Mouse (Mus musculus): Measurements from ENCODE around the gene Mrtfa. TPM values are rescaled to one million over a fixed set of nuclear protein-coding genes. Genes with fewer than 3 reads are reported as not detected.

The Mrtfa gene
- total and polyA plus RNA-seq, 2 experiments from 2014 or later = 22.6 to 32.1 TPM

GRCm38 (mm10) chr15:81087529-81087928 lies 103.0 kb downstream of the Mrtfa start:
- no peaks in the 10 kb centered on the region for H3K27me3 ChIP-seq (ENCODE audit: insufficient read depth, low read length)
- H3K9ac ChIP-seq (replicated peaks; ENCODE audit: low read length) = no peak overlapping the region
- H3K4me3 ChIP-seq (ENCODE audit: low read length) = no peak overlapping the region
- H3K36me3 ChIP-seq (ENCODE audit: insufficient read depth, low read length) = no peaks in the 10 kb centered on the region
- no peaks in the 10 kb centered on the region for H3K9me3 ChIP-seq (ENCODE audit: low read length)
- H3K4me1 ChIP-seq (ENCODE audit: insufficient read depth, low read length) = peaks cover 5% of the 10 kb centered on the region; the same call in 1 of the 2 replicates
- no peak overlapping the region for H3K4me2 ChIP-seq (ENCODE audit: low read depth, low read length)
- no peak for TF ChIP-seq CTCF (IDR thresholded peaks at IDR 0.05; ENCODE audit: low read depth)
- 40% methylated on average over 7 of the region's 7 CpGs for WGBS
- DNase-seq (ENCODE audit: low spot score) (peak; percentile 15), ATAC-seq (no peak)
- peak overlapping the region; percentile 42; the same call in 1 of the 2 replicates for H3K27ac ChIP-seq

GRCm38 (mm10) chr15:81086644-81087480 lies 103.7 kb downstream of the Mrtfa start:
- Histone ChIP-seq H3K9ac (replicated peaks; ENCODE audit: low read length) (no peak overlapping the region), H3K4me3 (ENCODE audit: low read length) (no peak overlapping the region), H3K9me3 (ENCODE audit: low read length) (no peaks in the 10 kb centered on the region), H3K4me1 (ENCODE audit: insufficient read depth, low read length) (peaks cover 5% of the 10 kb centered on the region; the same call in 1 of the 2 replicates), H3K27me3 (ENCODE audit: insufficient read depth, low read length) (no peaks in the 10 kb centered on the region), H3K4me2 (ENCODE audit: low read depth, low read length) (no peak overlapping the region), H3K27ac (no peak overlapping the region; the same call in 1 of the 2 replicates), H3K36me3 (ENCODE audit: insufficient read depth, low read length) (no peaks in the 10 kb centered on the region)
- DNase-seq (ENCODE audit: low spot score) (peak; percentile 66), ATAC-seq (no peak)
- TF ChIP-seq CTCF (IDR thresholded peaks at IDR 0.05; ENCODE audit: low read depth) = no peak
- WGBS = 74% methylated on average over 8 of the region's 8 CpGs

DNA sequence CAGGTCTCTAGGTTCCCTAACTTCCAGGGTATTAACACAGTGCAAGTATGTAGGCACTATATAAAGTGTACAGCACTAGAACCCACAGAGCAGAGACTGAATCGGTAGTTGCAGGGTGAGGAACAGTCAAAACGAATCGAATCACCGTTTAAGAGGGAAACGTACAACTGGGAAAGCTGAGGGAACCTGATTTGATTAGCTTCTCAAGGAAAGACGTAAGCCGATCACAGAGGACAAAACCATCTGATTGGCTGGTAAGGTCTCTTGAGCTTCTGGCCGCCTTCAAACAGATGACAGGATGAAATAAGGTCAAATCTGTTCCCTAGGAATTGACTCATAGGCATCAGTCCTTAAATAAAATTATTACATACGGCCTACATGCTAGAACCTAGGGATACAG lies 106.7 kb downstream of the Mrtfa start:
- H3K4me1 ChIP-seq (ENCODE audit: insufficient read depth, low read length) = peaks cover 5% of the 10 kb centered on the region; the same call in 1 of the 2 replicates
- TF ChIP-seq CTCF (IDR thresholded peaks at IDR 0.05; ENCODE audit: low read depth) = no peak
- no peaks in the 10 kb centered on the region for H3K9me3 ChIP-seq (ENCODE audit: low read length)
- H3K9ac ChIP-seq (replicated peaks; ENCODE audit: low read length) = no peak overlapping the region
- no peaks in the 10 kb centered on the region for H3K36me3 ChIP-seq (ENCODE audit: insufficient read depth, low read length)
- 85% methylated on average over 9 of the region's 9 CpGs for WGBS
- ATAC-seq (no peak), DNase-seq (ENCODE audit: low spot score) (no peak)
- no peaks in the 10 kb centered on the region for H3K27me3 ChIP-seq (ENCODE audit: insufficient read depth, low read length)
- 0 out of 2 replicates have a peak overlapping the region, but pooled peaks have one; percentile 29 for H3K27ac ChIP-seq
- H3K4me3 ChIP-seq (ENCODE audit: low read length) = no peak overlapping the region
- no peak overlapping the region for H3K4me2 ChIP-seq (ENCODE audit: low read depth, low read length)

DNA sequence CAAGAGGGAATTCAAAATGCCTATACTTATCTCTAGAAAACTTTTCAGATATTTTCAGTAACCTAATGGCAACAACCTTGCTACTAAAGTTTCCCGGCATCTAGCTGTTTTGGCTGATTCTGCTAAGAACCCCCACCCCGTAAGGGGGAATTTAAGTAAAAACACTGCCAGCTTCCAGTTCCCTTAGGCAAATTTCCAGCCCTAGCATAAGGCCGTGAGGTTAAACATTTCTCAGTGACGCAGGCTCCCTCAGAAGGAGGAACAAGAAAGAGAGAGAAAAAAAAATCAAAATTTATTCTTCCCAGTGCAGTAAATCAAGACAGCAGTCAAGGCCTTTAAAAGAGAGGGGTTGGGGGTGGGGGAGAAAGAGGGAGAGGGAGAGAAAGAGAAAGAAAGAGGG lies 107.3 kb downstream of the Mrtfa start:
- Histone ChIP-seq H3K9ac (replicated peaks; ENCODE audit: low read length) (no peak overlapping the region), H3K4me2 (ENCODE audit: low read depth, low read length) (no peak overlapping the region), H3K4me1 (ENCODE audit: insufficient read depth, low read length) (peaks cover 5% of the 10 kb centered on the region; the same call in 1 of the 2 replicates), H3K4me3 (ENCODE audit: low read length) (no peak overlapping the region), H3K36me3 (ENCODE audit: insufficient read depth, low read length) (no peaks in the 10 kb centered on the region), H3K27ac (peak overlapping the region; percentile 29; the same call in 1 of the 2 replicates), H3K27me3 (ENCODE audit: insufficient read depth, low read length) (no peaks in the 10 kb centered on the region), H3K9me3 (ENCODE audit: low read length) (no peaks in the 10 kb centered on the region)
- ATAC-seq (no peak), DNase-seq (ENCODE audit: low spot score) (no peak)
- 58% methylated on average over 4 of the region's 4 CpGs for WGBS
- TF ChIP-seq CTCF (IDR thresholded peaks at IDR 0.05; ENCODE audit: low read depth) = no peak

DNA sequence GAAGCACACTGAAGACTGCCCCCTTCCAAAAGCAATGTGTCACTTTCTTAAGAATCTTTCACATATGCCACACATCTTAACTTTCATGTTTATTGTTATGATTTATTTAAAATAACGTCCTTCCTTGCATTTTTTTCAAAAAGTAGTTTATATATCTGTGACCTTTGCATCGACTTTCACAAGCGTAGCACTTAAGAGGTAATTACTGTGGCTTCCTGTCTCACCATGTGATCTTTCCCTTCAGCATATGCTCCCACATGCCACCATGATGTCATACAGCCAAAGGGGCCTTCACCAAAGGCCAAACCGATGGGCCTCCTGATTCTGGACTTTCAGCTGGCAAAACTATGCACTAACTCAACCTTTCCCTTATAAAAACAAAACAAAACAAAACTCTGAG lies 109.3 kb downstream of the Mrtfa start:
- TF ChIP-seq CTCF (IDR thresholded peaks at IDR 0.05; ENCODE audit: low read depth) = no peak
- no peak overlapping the region for H3K4me2 ChIP-seq (ENCODE audit: low read depth, low read length)

GRCm38 (mm10) chr15:81080405-81080804 lies 110.2 kb downstream of the Mrtfa start:
- H3K9ac ChIP-seq (replicated peaks; ENCODE audit: low read length) = no peak overlapping the region
- TF ChIP-seq CTCF (IDR thresholded peaks at IDR 0.05; ENCODE audit: low read depth) = no peak
- H3K27me3 ChIP-seq (ENCODE audit: insufficient read depth, low read length) = no peaks in the 10 kb centered on the region
- H3K27ac ChIP-seq = no peak overlapping the region
- H3K4me3 ChIP-seq (ENCODE audit: low read length) = no peak overlapping the region
- no peaks in the 10 kb centered on the region for H3K9me3 ChIP-seq (ENCODE audit: low read length)
- no peak for ATAC-seq
- H3K4me1 ChIP-seq (ENCODE audit: insufficient read depth, low read length) = no peaks in the 10 kb centered on the region
- H3K36me3 ChIP-seq (ENCODE audit: insufficient read depth, low read length) = no peaks in the 10 kb centered on the region
- 96% methylated on average over 9 of the region's 9 CpGs for WGBS
- no peak overlapping the region for H3K4me2 ChIP-seq (ENCODE audit: low read depth, low read length)
- no peak for DNase-seq (ENCODE audit: low spot score)

More for the DNA sequence above, 109.3 kb downstream of the Mrtfa start:
- no peaks in the 10 kb centered on the region for H3K27me3 ChIP-seq (ENCODE audit: insufficient read depth, low read length)
- no peak for ATAC-seq
- H3K9me3 ChIP-seq (ENCODE audit: low read length) = no peaks in the 10 kb centered on the region
- WGBS = 84% methylated on average over 4 of the region's 4 CpGs
- no peaks in the 10 kb centered on the region for H3K4me1 ChIP-seq (ENCODE audit: insufficient read depth, low read length)
- H3K27ac ChIP-seq = no peak overlapping the region
- no peaks in the 10 kb centered on the region for H3K36me3 ChIP-seq (ENCODE audit: insufficient read depth, low read length)
- H3K9ac ChIP-seq (replicated peaks; ENCODE audit: low read length) = no peak overlapping the region
- H3K4me3 ChIP-seq (ENCODE audit: low read length) = no peak overlapping the region
- no peak for DNase-seq (ENCODE audit: low spot score)

- ATAC-seq (no peak), DNase-seq (ENCODE audit: low spot score) (no peak)
- WGBS = 84% methylated on average over 3 of the region's 3 CpGs
- Histone ChIP-seq H3K4me1 (ENCODE audit: insufficient read depth, low read length) (no peaks in the 10 kb centered on the region), H3K9me3 (ENCODE audit: low read length) (no peaks in the 10 kb centered on the region), H3K27ac (no peak overlapping the region), H3K27me3 (ENCODE audit: insufficient read depth, low read length) (no peaks in the 10 kb centered on the region), H3K36me3 (ENCODE audit: insufficient read depth, low read length) (no peaks in the 10 kb centered on the region), H3K4me2 (ENCODE audit: low read depth, low read length) (no peak overlapping the region), H3K9ac (replicated peaks; ENCODE audit: low read length) (no peak overlapping the region), H3K4me3 (ENCODE audit: low read length) (no peak overlapping the region)
- TF ChIP-seq CTCF (IDR thresholded peaks at IDR 0.05; ENCODE audit: low read depth) = no peak
These were observed 111.3 kb downstream of the Mrtfa start for GRCm38 (mm10) chr15:81079255-81079654.

All from hindbrain, postnatal 0 days (tissue).